Mouse (Mus musculus) lung, postnatal 0 days (tissue): ENCODE results near the gene Parn. TPM values are rescaled to one million over a fixed set of nuclear protein-coding genes. Genes with fewer than 3 reads are reported as not detected.

ENCODE experiments used
- ATAC-seq: fragments of 200-750 bp; cut with Nextera tagmentation; 2 replicates; pipeline ENCODE4 v1.8.0; 2017; ENCODE audit warnings: moderate library complexity
- DNase-seq: peaks from one replicate; pipeline ENCODE4 v3.0.0-alpha.2; 2016; ENCODE audit warnings: low spot score
- H3K27ac ChIP-seq: fragments of 300-500 bp; sonication (generic); 2 replicates; pipeline ENCODE4 v1.5.1; 2014; ENCODE audit warnings: antibody characterized with exemption, mild to moderate bottlenecking, low read length, mixed read lengths
- H3K27me3 ChIP-seq: fragments of 300-500 bp; sonication (generic); replicated peaks from 2 replicates; pipeline ENCODE4 v1.6.1; 2014; ENCODE audit warnings: low read length, mixed read lengths; ENCODE audit not compliant: insufficient read depth
- H3K36me3 ChIP-seq: fragments of 300-500 bp; sonication (generic); 2 replicates; pipeline ENCODE4 v1.6.1; 2014; ENCODE audit warnings: low read length, mixed read lengths; ENCODE audit not compliant: insufficient read depth
- H3K4me1 ChIP-seq: fragments of 300-500 bp; sonication (generic); 2 replicates; pipeline ENCODE4 v1.6.1; 2014; ENCODE audit warnings: antibody characterized with exemption, low read depth, low read length, mixed read lengths; ENCODE audit not compliant: insufficient read depth
- H3K4me2 ChIP-seq: fragments of 300-500 bp; sonication (generic); replicated peaks from 2 replicates; pipeline ENCODE4 v1.6.1; 2014; ENCODE audit warnings: low read depth, mild to moderate bottlenecking, low read length, moderate library complexity, mixed read lengths
- H3K4me3 ChIP-seq: fragments of 300-500 bp; sonication (generic); 2 replicates; pipeline ENCODE4 v1.5.1; 2014; ENCODE audit warnings: low read depth, low read length
- H3K9ac ChIP-seq: fragments of 300-500 bp; sonication (generic); replicated peaks from 2 replicates; pipeline ENCODE4 v1.6.1; 2014; ENCODE audit warnings: low read depth, mild to moderate bottlenecking
- H3K9me3 ChIP-seq: fragments of 300-500 bp; sonication (generic); 2 replicates; pipeline ENCODE4 v1.6.1; 2016; ENCODE audit warnings: low read length, mixed read lengths
- CTCF ChIP-seq: IDR thresholded peaks from 2 replicates; pipeline ENCODE4 v1.5.1; 2016; ENCODE audit warnings: antibody characterized with exemption, mild to moderate bottlenecking
- EP300 ChIP-seq: IDR thresholded peaks from 2 replicates; pipeline ENCODE4 v1.6.1; 2016; ENCODE audit warnings: antibody characterized with exemption, mild to moderate bottlenecking, control low read depth
- WGBS: fragments of 180-500 bp; shearing (Covaris S2); extraction: QIAGEN DNeasy Blood & Tissue Kit; methylation state at CpG from one replicate; pipeline ENCODE4 v1.1.7; 2014; 5-methylcytosine and 5-hydroxymethylcytosine counted together
- polyA plus RNA-seq: library from polyadenylated mRNA; unstranded; fragments of >200 nt; fragmentation: Nextera tagmentation; extraction: Ambion mirVana; gene quantifications from 2 replicates; pipeline ENCODE4 v1.2.1, GENCODE M21; 2015

Gene Parn
- polyA plus RNA-seq, 1 experiment from 2014 or later = 25.0 TPM

- H3K27ac ChIP-seq = no peak overlapping the region
- DNase-seq = no peak
- 61% methylated on average over 9 of the region's 9 CpGs for WGBS
Measured at GRCm38 (mm10) chr16:13556954-13557470, 111.0 kb downstream of the Parn start.

GRCm38 (mm10) chr16:13556446-13556845 is 111.5 kb downstream of the Parn start:
- Histone ChIP-seq H3K4me2 (no peak overlapping the region), H3K27me3 (no peaks in the 10 kb centered on the region), H3K9me3 (no peaks in the 10 kb centered on the region), H3K27ac (no peak overlapping the region), H3K4me1 (no peaks in the 10 kb centered on the region), H3K4me3 (no peak overlapping the region), H3K9ac (no peak overlapping the region), H3K36me3 (no peaks in the 10 kb centered on the region)
- TF ChIP-seq EP300 = no peak
- TF ChIP-seq CTCF = no peak
- DNase-seq = no peak
- WGBS = 88% methylated on average over 7 of the region's 7 CpGs
- ATAC-seq = no peak

More at GRCm38 (mm10) chr16:13556954-13557470, 111.0 kb downstream of the Parn start:
- no peak for ATAC-seq
- Histone ChIP-seq H3K9ac (no peak overlapping the region), H3K9me3 (no peaks in the 10 kb centered on the region), H3K36me3 (no peaks in the 10 kb centered on the region), H3K4me3 (no peak overlapping the region), H3K27me3 (no peaks in the 10 kb centered on the region), H3K4me2 (no peak overlapping the region), H3K4me1 (no peaks in the 10 kb centered on the region)
- no peak for TF ChIP-seq EP300
- TF ChIP-seq CTCF = no peak

GRCm38 (mm10) chr16:13550667-13551066 is 117.3 kb downstream of the Parn start:
- no peak for ATAC-seq
- DNase-seq = no peak

GRCm38 (mm10) chr16:13549976-13550375 is 118.0 kb downstream of the Parn start:
- Histone ChIP-seq H3K9ac (no peak overlapping the region), H3K4me1 (no peaks in the 10 kb centered on the region), H3K4me3 (no peak overlapping the region), H3K36me3 (no peaks in the 10 kb centered on the region), H3K27me3 (no peaks in the 10 kb centered on the region), H3K9me3 (peaks cover 3% of the 10 kb centered on the region; the same call in 1 of the 2 replicates), H3K27ac (no peak overlapping the region), H3K4me2 (no peak overlapping the region)
- 94% methylated on average over 2 of the region's 2 CpGs for WGBS
- ATAC-seq (no peak), DNase-seq (no peak)
- TF ChIP-seq CTCF = no peak
- no peak for TF ChIP-seq EP300

More at GRCm38 (mm10) chr16:13550667-13551066, 117.3 kb downstream of the Parn start:
- Histone ChIP-seq H3K36me3 (no peaks in the 10 kb centered on the region), H3K27ac (no peak overlapping the region), H3K9me3 (peaks cover 3% of the 10 kb centered on the region; the same call in 1 of the 2 replicates), H3K4me3 (no peak overlapping the region), H3K27me3 (no peaks in the 10 kb centered on the region), H3K9ac (no peak overlapping the region), H3K4me1 (no peaks in the 10 kb centered on the region), H3K4me2 (no peak overlapping the region)
- no peak for TF ChIP-seq EP300
- TF ChIP-seq CTCF = no peak
- 71% methylated on average over 3 of the region's 3 CpGs for WGBS

- Histone ChIP-seq H3K4me1 (peaks cover 9% of the 10 kb centered on the region; the same call in 1 of the 2 replicates), H3K9me3 (peaks cover 3% of the 10 kb centered on the region; the same call in 1 of the 2 replicates), H3K4me3 (no peak overlapping the region), H3K9ac (no peak overlapping the region), H3K27ac (no peak overlapping the region), H3K36me3 (no peaks in the 10 kb centered on the region), H3K4me2 (no peak overlapping the region), H3K27me3 (no peaks in the 10 kb centered on the region)
- no peak for TF ChIP-seq EP300
- no peak for TF ChIP-seq CTCF
- no peak for DNase-seq
- WGBS = 58% methylated on average over 4 of the region's 4 CpGs
- ATAC-seq = no peak
Measured at GRCm38 (mm10) chr16:13541816-13542215, 126.2 kb downstream of the Parn start.

- no peak overlapping the region for H3K27ac ChIP-seq
- H3K4me2 ChIP-seq = no peak overlapping the region
- no peaks in the 10 kb centered on the region for H3K27me3 ChIP-seq
- H3K36me3 ChIP-seq = no peaks in the 10 kb centered on the region
- WGBS = 75% methylated on average over 15 of the region's 15 CpGs
- no peak overlapping the region for H3K4me3 ChIP-seq
- H3K4me1 ChIP-seq = peaks cover 9% of the 10 kb centered on the region; the same call in 1 of the 2 replicates
- no peak overlapping the region for H3K9ac ChIP-seq
- no peak for DNase-seq
- H3K9me3 ChIP-seq = no peaks in the 10 kb centered on the region; the same call in 1 of the 2 replicates
- ATAC-seq = no peak
- no peak for TF ChIP-seq CTCF
Measured at GRCm38 (mm10) chr16:13541121-13541747, 126.7 kb downstream of the Parn start.
